Mouse (Mus musculus): ENCODE results near the gene Ldb3. TPM values are rescaled to one million over a fixed set of nuclear protein-coding genes. Genes with fewer than 3 reads are reported as not detected.

Gene Ldb3
- polyA plus RNA-seq, 1 experiment from 2014 or later: 0.79 TPM

DNA sequence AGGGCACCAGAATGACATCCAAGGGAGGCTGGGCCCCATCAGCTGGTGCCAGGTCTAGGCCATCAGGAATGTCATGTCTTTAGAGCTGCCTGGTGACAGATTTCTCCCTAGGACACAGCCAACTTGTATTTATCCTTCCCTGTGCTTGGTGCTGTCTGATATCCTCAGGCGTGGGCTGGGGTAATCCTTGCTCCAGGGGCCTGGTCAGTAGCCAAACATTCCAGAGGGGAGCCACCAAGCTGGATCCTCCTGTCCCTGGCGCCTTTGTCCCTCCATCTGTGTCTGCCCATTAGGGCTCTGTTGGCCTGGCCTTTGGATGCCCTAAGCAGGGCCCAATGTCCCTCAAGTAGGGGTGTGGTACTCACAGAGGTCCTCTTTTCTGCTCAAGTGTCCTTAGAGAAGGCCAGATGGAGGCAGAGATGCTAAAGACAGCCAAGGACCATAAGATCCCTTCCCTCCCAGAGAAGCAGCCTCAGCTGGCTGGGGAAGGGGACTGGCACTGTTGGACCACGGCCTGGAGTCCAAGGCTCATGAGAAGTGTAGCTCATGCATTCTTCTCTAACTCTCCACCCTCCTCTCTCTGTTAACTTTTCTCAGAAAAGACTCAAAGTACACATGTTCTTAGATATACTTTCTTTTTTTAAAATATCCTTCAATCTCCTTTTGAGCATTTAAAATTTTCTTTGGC is 5.6 kb downstream of the Ldb3 start:
- Histone ChIP-seq H3K4me3 (ENCODE audit: low read depth, low read length) (no peak overlapping the region), H3K27ac (ENCODE audit: low read depth) (0 out of 2 replicates have a peak overlapping the region, but pooled peaks have one; percentile 42), H3K4me1 (ENCODE audit: insufficient read depth) (no peaks in the 10 kb centered on the region), H3K27me3 (ENCODE audit: insufficient read depth, low read length) (no peaks in the 10 kb centered on the region), H3K9me3 (ENCODE audit: low read depth, low read length) (no peaks in the 10 kb centered on the region), H3K36me3 (ENCODE audit: insufficient read depth) (no peaks in the 10 kb centered on the region), H3K4me2 (no peak overlapping the region), H3K9ac (no peak overlapping the region)
- DNase-seq (no peak), ATAC-seq (ENCODE audit: insufficient read depth) (peak; percentile 42; the same call in 1 of the 2 replicates)
- no peak for TF ChIP-seq CTCF (IDR thresholded peaks at IDR 0.05; ENCODE audit: low read depth)
- 45% methylated on average over 3 of the region's 3 CpGs for WGBS

DNA sequence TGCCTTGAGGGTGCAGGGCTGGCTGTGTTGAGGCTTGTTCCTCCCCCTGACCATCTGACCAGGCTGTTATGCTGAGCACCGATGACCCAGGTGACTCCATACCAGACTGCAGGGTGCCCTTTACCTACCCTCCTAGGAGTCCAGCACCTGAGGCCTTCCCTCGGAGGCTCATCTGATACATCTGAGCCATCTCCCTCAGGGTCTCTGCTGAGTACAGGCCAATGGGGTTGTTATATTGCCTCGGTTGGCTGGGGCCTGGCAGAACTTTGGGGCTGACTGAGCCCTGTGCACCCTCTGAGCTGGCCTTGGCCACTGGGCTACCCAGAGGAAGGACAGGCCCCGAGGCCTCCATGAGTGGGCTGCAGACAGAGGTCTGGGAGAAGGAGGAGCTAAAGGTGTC is 11.6 kb downstream of the Ldb3 start:
- Histone ChIP-seq H3K9ac (no peak overlapping the region), H3K36me3 (ENCODE audit: insufficient read depth) (no peaks in the 10 kb centered on the region)
- ATAC-seq (ENCODE audit: insufficient read depth): no peak

DNA sequence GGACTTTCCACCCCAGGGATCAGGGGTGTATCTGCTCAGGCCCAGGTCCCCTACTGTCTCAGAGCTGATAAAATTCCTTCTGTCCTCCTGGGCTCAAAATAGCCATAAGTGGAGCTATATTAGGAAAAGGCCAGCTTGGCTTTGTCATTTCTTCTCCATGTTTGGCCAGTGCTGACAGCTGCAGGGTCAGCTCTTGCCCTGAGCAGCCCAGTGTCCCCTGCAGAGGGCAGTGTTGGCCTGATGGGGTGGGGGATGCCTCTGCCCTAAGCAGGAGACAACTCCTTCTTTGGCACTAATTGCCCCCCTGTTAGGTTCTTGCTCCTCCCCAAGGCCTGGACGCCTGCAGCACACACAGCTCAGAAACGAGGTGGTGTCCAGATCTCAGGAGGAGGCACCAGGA is 14.4 kb downstream of the Ldb3 start:
- H3K36me3 ChIP-seq (ENCODE audit: insufficient read depth): no peaks in the 10 kb centered on the region
- TF ChIP-seq CTCF (IDR thresholded peaks at IDR 0.05; ENCODE audit: low read depth): peak; percentile 39
- no peak overlapping the region for H3K4me3 ChIP-seq (ENCODE audit: low read depth, low read length)
- H3K27ac ChIP-seq (ENCODE audit: low read depth): no peak overlapping the region
- no peak for DNase-seq
- H3K9me3 ChIP-seq (ENCODE audit: low read depth, low read length): no peaks in the 10 kb centered on the region
- WGBS: 65% methylated on average over 2 of the region's 2 CpGs
- H3K27me3 ChIP-seq (ENCODE audit: insufficient read depth, low read length): no peaks in the 10 kb centered on the region
- no peaks in the 10 kb centered on the region for H3K4me1 ChIP-seq (ENCODE audit: insufficient read depth)
- no peak overlapping the region for H3K4me2 ChIP-seq
- no peak overlapping the region for H3K9ac ChIP-seq
- ATAC-seq (ENCODE audit: insufficient read depth): no peak

More for the DNA sequence above, 11.6 kb downstream of the Ldb3 start:
- H3K4me1 ChIP-seq (ENCODE audit: insufficient read depth): no peaks in the 10 kb centered on the region
- H3K9me3 ChIP-seq (ENCODE audit: low read depth, low read length): no peaks in the 10 kb centered on the region
- no peaks in the 10 kb centered on the region for H3K27me3 ChIP-seq (ENCODE audit: insufficient read depth, low read length)
- TF ChIP-seq CTCF (IDR thresholded peaks at IDR 0.05; ENCODE audit: low read depth): no peak
- H3K27ac ChIP-seq (ENCODE audit: low read depth): no peak overlapping the region
- no peak for DNase-seq
- 81% methylated on average over 4 of the region's 4 CpGs for WGBS
- no peak overlapping the region for H3K4me3 ChIP-seq (ENCODE audit: low read depth, low read length)
- no peak overlapping the region for H3K4me2 ChIP-seq

DNA sequence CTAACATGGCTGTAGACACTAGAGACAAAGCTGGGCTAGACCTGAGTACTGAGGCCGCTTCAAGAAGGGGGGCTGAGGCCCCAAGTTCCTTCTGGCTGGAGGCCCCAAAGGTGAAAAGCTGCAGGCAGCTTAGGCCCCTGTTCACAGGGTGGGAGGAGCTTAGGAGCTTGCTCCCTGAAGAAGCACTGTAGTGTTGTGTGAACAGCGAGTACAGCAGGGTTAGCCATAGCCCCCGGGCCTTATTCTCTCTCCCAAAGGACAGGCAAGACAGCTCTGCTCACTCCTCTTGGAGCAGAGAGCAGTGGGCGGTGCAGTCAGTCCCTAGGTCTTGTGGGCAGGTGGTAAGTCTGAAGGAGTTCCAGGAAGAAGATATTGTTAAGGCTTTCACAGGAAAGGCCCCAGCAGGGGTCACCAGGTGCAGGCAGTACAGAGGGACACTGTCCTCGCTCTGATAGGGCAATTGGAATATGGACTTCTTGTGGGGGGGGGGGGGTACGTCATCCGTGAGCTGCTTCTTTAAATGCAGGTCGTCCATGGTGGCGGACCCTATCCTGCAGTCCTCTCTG is 15.1 kb downstream of the Ldb3 start:
- Histone ChIP-seq H3K36me3 (ENCODE audit: insufficient read depth) (no peaks in the 10 kb centered on the region), H3K9me3 (ENCODE audit: low read depth, low read length) (no peaks in the 10 kb centered on the region), H3K9ac (no peak overlapping the region), H3K27me3 (ENCODE audit: insufficient read depth, low read length) (no peaks in the 10 kb centered on the region), H3K27ac (ENCODE audit: low read depth) (no peak overlapping the region), H3K4me1 (ENCODE audit: insufficient read depth) (no peaks in the 10 kb centered on the region), H3K4me2 (no peak overlapping the region), H3K4me3 (ENCODE audit: low read depth, low read length) (no peak overlapping the region)
- 60% methylated on average over 9 of the region's 9 CpGs for WGBS
- ATAC-seq (ENCODE audit: insufficient read depth) (no peak), DNase-seq (no peak)
- no peak for TF ChIP-seq CTCF (IDR thresholded peaks at IDR 0.05; ENCODE audit: low read depth)

DNA sequence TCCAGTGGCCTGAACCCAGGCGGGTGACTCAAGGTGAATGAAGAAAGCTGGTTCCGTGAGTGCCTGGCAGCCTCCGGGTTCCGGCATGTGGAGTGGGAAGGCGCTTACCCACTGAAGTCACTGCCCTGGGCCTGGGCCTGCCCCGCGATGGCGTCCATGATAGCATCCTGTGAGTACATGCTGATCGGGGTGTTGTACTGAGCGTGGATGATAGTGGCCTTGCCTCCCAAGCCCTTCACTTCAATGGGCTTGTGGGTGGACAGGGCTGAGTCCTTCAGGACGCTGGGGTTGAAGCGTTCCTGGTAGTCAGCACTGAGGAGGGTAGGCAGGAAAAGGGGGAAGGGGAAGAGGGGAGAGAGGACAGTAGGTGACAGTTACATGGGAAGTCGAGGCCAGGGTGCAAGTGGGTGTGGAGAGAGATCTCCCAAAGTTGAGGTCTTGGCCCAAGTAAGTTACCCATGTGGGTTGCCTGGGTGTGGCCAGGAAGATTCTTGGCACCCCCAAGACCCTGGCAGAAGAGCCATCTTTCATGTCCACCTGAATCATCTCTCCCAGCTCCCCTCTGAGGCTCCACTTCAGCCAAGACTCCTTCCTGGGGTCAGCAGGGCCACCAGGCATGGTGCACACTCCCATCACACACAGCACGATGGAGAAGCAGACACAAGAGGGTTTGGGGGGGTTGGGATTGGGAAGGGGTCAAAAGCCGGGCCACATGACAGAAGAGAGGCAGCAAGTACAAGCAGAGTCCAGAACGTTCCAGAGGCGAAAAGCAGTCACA is 16.7 kb downstream of the Ldb3 start:
- Histone ChIP-seq H3K4me2 (no peak overlapping the region), H3K4me3 (ENCODE audit: low read depth, low read length) (no peak overlapping the region), H3K9ac (no peak overlapping the region), H3K4me1 (ENCODE audit: insufficient read depth) (no peaks in the 10 kb centered on the region), H3K27ac (ENCODE audit: low read depth) (no peak overlapping the region), H3K9me3 (ENCODE audit: low read depth, low read length) (no peaks in the 10 kb centered on the region), H3K36me3 (ENCODE audit: insufficient read depth) (no peaks in the 10 kb centered on the region), H3K27me3 (ENCODE audit: insufficient read depth, low read length) (no peaks in the 10 kb centered on the region)
- no peak for TF ChIP-seq CTCF (IDR thresholded peaks at IDR 0.05; ENCODE audit: low read depth)
- DNase-seq (no peak), ATAC-seq (ENCODE audit: insufficient read depth) (no peak)
- 78% methylated on average over 17 of the region's 17 CpGs for WGBS

DNA sequence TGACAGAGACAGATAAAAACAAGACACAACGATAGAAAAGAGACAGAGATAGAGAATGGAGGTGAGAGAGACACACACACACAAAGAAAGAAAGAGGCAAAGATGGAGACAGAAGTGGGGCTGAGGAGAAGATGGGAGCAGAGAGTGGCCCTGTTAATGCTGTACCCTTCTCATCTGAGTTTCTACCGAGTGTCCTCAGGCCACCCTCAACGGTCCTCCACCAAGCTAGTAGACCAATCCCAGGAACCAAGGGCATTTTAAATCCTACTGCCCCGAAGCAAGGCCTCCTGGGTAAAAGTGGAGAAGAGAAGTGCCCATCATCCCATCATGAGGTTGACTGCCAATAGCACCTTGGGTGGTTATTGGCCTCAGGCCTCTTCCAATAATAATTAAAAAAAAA is 17.6 kb downstream of the Ldb3 start:
- Histone ChIP-seq H3K27ac (ENCODE audit: low read depth) (no peak overlapping the region), H3K4me1 (ENCODE audit: insufficient read depth) (no peaks in the 10 kb centered on the region), H3K4me2 (no peak overlapping the region), H3K4me3 (ENCODE audit: low read depth, low read length) (no peak overlapping the region), H3K9ac (no peak overlapping the region), H3K27me3 (ENCODE audit: insufficient read depth, low read length) (no peaks in the 10 kb centered on the region), H3K9me3 (ENCODE audit: low read depth, low read length) (no peaks in the 10 kb centered on the region), H3K36me3 (ENCODE audit: insufficient read depth) (no peaks in the 10 kb centered on the region)
- WGBS: 75% methylated on average over 4 of the region's 4 CpGs
- DNase-seq: no peak
- no peak for ATAC-seq (ENCODE audit: insufficient read depth)
- no peak for TF ChIP-seq CTCF (IDR thresholded peaks at IDR 0.05; ENCODE audit: low read depth)

DNA sequence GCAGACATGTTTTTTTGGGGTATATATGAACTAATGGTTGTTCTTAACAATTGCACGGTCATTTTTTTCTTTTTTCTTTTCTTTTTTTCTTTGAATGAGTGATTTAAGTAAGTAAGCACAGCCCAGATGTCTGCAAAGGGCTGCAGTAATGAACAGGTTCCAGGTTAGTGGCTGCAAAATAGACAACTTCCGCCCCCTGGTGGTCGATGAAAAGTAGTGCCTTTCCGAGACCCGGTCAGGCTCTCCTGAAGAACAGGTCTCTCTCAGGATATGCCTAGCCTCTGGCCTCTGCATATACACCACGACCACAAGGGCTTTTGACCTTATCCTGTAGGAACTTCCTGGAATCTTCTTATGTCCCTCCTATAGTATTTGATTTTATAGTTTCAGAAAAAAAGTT is 18.2 kb downstream of the Ldb3 start:
- H3K36me3 ChIP-seq (ENCODE audit: insufficient read depth): no peaks in the 10 kb centered on the region
- DNase-seq (peak; percentile 91), ATAC-seq (ENCODE audit: insufficient read depth) (peak; percentile 42; the same call in 1 of the 2 replicates)
- under 1% methylated on average over 6 of the region's 6 CpGs for WGBS
- H3K9ac ChIP-seq: no peak overlapping the region
- peak overlapping the region; percentile 56; the same call in 1 of the 2 replicates for H3K4me2 ChIP-seq
- no peak overlapping the region for H3K27ac ChIP-seq (ENCODE audit: low read depth)
- no peaks in the 10 kb centered on the region for H3K9me3 ChIP-seq (ENCODE audit: low read depth, low read length)
- TF ChIP-seq CTCF (IDR thresholded peaks at IDR 0.05; ENCODE audit: low read depth): peak; percentile 89
- H3K27me3 ChIP-seq (ENCODE audit: insufficient read depth, low read length): no peaks in the 10 kb centered on the region
- H3K4me1 ChIP-seq (ENCODE audit: insufficient read depth): no peaks in the 10 kb centered on the region
- no peak overlapping the region; the same call in 1 of the 2 replicates for H3K4me3 ChIP-seq (ENCODE audit: low read depth, low read length)
